In genomic region chr4:23982790-23983451, GRCm38 (mm10) we compare ENCODE assay signal across 8 mouse cellular contexts.
DNase-seq lines count a peak whose midpoint lies in the region; ATAC-seq and TF ChIP-seq lines count a peak whose summit lies in the region.

No protein-coding gene starts in this region.

- no peaks in the 10 kb centered on the region for H3K9me3 ChIP-seq in intestine, embryonic 16.5 days (ENCODE audit: control insufficient read depth, low read length)
- no peaks in the 10 kb centered on the region for H3K9me3 ChIP-seq in limb, embryonic 14.5 days (ENCODE audit: control insufficient read depth, low read length)
- no peaks in the 10 kb centered on the region for H3K9me3 ChIP-seq in stomach, embryonic 15.5 days

- no peak overlapping the region for H3K9ac ChIP-seq in intestine, embryonic 16.5 days (ENCODE audit: low read depth, low read length)
- no peak overlapping the region for H3K9ac ChIP-seq in limb, embryonic 14.5 days (ENCODE audit: low read depth, low read length, severe bottlenecking)
- H3K9ac ChIP-seq in stomach, embryonic 15.5 days: no peak overlapping the region

- no peaks in the 10 kb centered on the region for H3K4me1 ChIP-seq in intestine, embryonic 16.5 days (ENCODE audit: control insufficient read depth, insufficient read depth, low read length)
- H3K4me1 ChIP-seq in limb, embryonic 14.5 days (ENCODE audit: control insufficient read depth, insufficient read depth, low read length): peaks cover 5% of the 10 kb centered on the region; the same call in 1 of the 2 replicates
- no peaks in the 10 kb centered on the region for H3K4me1 ChIP-seq in stomach, embryonic 15.5 days

- DNase-seq in layer of hippocampus, adult 11-12 months (ENCODE audit: low spot score): peak; percentile 3
- no peak for DNase-seq in layer of hippocampus, adult 8-10 months (ENCODE audit: low spot score in 2 of 2)
- DNase-seq in embryo, embryonic 9.5 days (ENCODE audit: extremely low spot score): peak; percentile 78
- DNase-seq in limb, embryonic 14.5 days (ENCODE audit: low spot score): no peak
- no peak for DNase-seq in spleen, adult 12 weeks (ENCODE audit: low spot score)
- no peak for DNase-seq in lung, postnatal 25 days (ENCODE audit: low spot score)

- TF ChIP-seq POLR2A in limb, embryonic 14.5 days (IDR thresholded peaks at IDR 0.05; ENCODE audit: borderline replicate concordance, extremely low read depth, insufficient read depth, insufficient read length): no peak

- no peak overlapping the region for H3K4me3 ChIP-seq in intestine, embryonic 16.5 days (ENCODE audit: low read length)
- no peak overlapping the region for H3K4me3 ChIP-seq in limb, embryonic 14.5 days (replicated peaks; ENCODE audit: low read length)
- H3K4me3 ChIP-seq in stomach, embryonic 15.5 days (replicated peaks): no peak overlapping the region

- ATAC-seq in intestine, embryonic 16.5 days: peak; percentile 68; the same call in 1 of the 2 replicates
- ATAC-seq in limb, embryonic 14.5 days (ENCODE audit: low FRiP score, low read depth): peak; percentile 47; the same call in 1 of the 2 replicates
- ATAC-seq in stomach, embryonic 15.5 days (ENCODE audit: insufficient read depth, low FRiP score, low read depth): peak; percentile 82

- H3K27me3 ChIP-seq in intestine, embryonic 16.5 days (replicated peaks; ENCODE audit: control insufficient read depth, insufficient read depth, low read length): no peaks in the 10 kb centered on the region
- H3K27me3 ChIP-seq in limb, embryonic 14.5 days (ENCODE audit: control insufficient read depth, insufficient read depth, low read length): no peaks in the 10 kb centered on the region
- no peaks in the 10 kb centered on the region for H3K27me3 ChIP-seq in stomach, embryonic 15.5 days (replicated peaks)

- WGBS in intestine, embryonic 16.5 days: 29% methylated on average over 13 of the region's 13 CpGs
- 35% methylated on average over 13 of the region's 13 CpGs for WGBS in limb, embryonic 14.5 days
- WGBS in stomach, embryonic 15.5 days: 30% methylated on average over 13 of the region's 13 CpGs

- H3K36me3 ChIP-seq in intestine, embryonic 16.5 days (ENCODE audit: control insufficient read depth, insufficient read depth, low read length): no peaks in the 10 kb centered on the region
- H3K36me3 ChIP-seq in limb, embryonic 14.5 days (ENCODE audit: control insufficient read depth, insufficient read depth, low read length): no peaks in the 10 kb centered on the region
- no peaks in the 10 kb centered on the region for H3K36me3 ChIP-seq in stomach, embryonic 15.5 days

- no peak overlapping the region for H3K27ac ChIP-seq in intestine, embryonic 16.5 days (ENCODE audit: low read length)
- H3K27ac ChIP-seq in limb, embryonic 14.5 days (replicated peaks; ENCODE audit: low read depth, low read length): no peak overlapping the region
- no peak overlapping the region for H3K27ac ChIP-seq in stomach, embryonic 15.5 days

- H3K4me2 ChIP-seq in intestine, embryonic 16.5 days (ENCODE audit: low read depth, low read length): 0 out of 2 replicates have a peak overlapping the region, but pooled peaks have one; percentile 10
- H3K4me2 ChIP-seq in limb, embryonic 14.5 days (replicated peaks; ENCODE audit: low read depth, low read length, severe bottlenecking): 0 out of 2 replicates have a peak overlapping the region, but pooled peaks have one; percentile 15
- H3K4me2 ChIP-seq in stomach, embryonic 15.5 days: peak overlapping the region; percentile 26

Comparison
In these comparisons a context has a peak if more than half of its experiments do, and no peak if none do; other contexts are left out.
1. DNase-seq: peak in layer of hippocampus, adult 11-12 months (single experiment) and embryo, embryonic 9.5 days (single experiment); none in layer of hippocampus, adult 8-10 months (0 of 2), limb, embryonic 14.5 days (single experiment), spleen, adult 12 weeks (single experiment) and lung, postnatal 25 days (single experiment).
2. Peak in every context shown above with its lines, with median percentiles within 50 percentile points of each other: ATAC-seq and H3K4me2 ChIP-seq.